Mouse (Mus musculus): ENCODE results near the gene Rtn1.
"Not testable (repeated sequence)": the region's sequence is repeated elsewhere in the genome, so short reads cannot be mapped to it uniquely, and the experiment has no call there.

The Rtn1 gene

DNA sequence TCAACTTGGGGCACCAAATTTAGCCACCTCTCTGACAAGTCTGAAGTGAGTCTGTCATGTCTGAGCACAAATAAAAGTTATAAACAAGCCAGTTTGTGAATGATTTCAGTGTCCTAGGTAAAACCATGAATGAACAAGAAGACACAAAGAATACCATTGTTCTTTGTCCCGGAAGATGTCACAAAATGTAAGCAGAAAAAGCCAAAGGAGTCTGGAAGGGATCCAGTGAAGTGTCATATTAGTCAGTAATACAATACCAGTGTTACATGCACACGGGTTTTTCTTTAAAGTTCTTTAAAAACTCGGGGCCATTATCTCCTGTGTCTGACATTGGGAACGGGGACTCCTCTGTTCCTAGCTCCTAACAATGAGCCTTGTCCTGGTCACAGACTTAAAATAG, 85.1 kb downstream of the Rtn1 start:
- DNase-seq: no peak

GRCm38 (mm10) chr12:72315732-72316465, 93.0 kb downstream of the Rtn1 start:
- no peak for DNase-seq

DNA sequence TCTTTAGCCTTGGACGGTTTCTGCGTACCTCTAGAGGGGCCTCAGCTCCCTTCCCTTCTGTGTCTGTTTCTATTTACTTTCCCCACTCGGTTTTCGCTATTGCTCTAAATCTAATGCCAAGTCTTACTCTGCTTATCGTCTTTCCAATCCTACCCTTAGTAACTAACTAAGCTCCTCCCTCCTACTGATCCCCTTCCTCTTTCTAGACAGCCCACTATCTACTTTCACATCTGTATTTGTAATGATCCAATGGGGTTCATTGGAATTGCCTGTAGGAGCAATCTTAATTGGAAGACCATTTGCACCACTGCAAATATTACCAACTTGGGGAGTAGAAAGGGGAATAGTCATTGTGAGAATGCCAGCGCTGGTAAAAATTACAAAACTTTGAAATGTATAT, 98.0 kb downstream of the Rtn1 start:
- DNase-seq: no peak

- DNase-seq: no peak
These were observed 100.3 kb downstream of the Rtn1 start for GRCm38 (mm10) chr12:72308506-72308905.

DNA sequence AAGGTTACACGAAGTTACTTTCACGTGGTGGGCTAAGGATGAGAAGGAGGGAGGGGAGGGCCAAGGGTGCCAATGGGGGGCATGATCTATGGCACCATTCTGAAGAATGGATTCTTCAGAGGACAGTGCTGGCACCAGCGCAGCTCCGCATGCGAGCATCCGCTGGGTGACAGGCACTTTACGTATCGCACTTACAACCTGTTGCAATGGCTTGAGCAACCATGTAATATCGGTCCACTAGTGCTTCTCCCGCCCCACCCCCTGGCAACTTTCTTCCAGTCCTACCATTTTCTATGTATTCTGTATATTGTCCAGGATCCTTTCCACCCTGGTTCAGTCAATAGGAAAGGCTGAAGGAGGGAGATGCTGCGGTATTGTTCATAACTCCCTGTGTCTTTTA, 102.6 kb downstream of the Rtn1 start:
- no peak for DNase-seq

GRCm38 (mm10) chr12:72305421-72305820, 103.4 kb downstream of the Rtn1 start:
- DNase-seq: no peak

GRCm38 (mm10) chr12:72304985-72305384, 103.9 kb downstream of the Rtn1 start:
- DNase-seq: no peak

- DNase-seq: no peak
These were observed 104.5 kb downstream of the Rtn1 start for GRCm38 (mm10) chr12:72304347-72304688.

DNA sequence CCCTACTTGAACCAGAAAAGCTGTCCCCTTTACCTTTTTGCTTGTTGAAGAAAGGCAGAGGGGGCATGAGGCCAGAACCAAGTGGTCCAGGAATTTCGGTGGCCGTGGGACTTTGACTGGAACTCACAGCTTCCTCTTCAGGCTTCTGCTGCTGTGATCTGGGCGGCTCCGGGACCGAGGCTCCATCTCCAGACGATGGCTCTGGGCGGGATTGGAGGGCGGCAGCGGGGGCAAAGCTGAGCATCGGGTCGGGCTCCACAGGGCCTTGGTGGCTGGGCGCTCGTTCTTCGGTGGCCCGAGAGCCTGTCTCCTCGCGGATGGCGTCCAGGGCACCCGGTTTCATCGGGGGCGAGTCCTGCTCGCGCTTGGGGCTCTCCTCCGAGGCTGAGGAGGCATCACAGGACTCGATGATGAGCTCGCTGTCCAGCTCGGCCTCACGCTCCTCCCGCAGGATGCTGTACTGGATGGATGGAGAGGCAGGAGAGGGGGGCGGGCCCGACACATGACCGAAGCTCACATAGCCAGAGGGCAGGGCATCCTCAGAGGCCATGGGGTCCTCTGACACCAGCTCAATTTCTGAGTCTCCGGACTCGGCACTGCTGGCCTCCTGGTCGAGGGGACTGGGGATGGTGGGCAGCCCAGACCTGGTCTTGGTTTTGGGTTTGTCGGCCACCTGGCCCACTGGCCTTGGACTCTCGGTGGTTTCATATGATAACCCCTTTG, 105.1 kb downstream of the Rtn1 start:
- no peak for DNase-seq

GRCm38 (mm10) chr12:72301431-72301830, 107.4 kb downstream of the Rtn1 start:
- no peak for DNase-seq

GRCm38 (mm10) chr12:72300971-72301370, 107.9 kb downstream of the Rtn1 start:
- no peak for DNase-seq

GRCm38 (mm10) chr12:72298222-72298621, 110.6 kb downstream of the Rtn1 start:
- no peak for DNase-seq

DNA sequence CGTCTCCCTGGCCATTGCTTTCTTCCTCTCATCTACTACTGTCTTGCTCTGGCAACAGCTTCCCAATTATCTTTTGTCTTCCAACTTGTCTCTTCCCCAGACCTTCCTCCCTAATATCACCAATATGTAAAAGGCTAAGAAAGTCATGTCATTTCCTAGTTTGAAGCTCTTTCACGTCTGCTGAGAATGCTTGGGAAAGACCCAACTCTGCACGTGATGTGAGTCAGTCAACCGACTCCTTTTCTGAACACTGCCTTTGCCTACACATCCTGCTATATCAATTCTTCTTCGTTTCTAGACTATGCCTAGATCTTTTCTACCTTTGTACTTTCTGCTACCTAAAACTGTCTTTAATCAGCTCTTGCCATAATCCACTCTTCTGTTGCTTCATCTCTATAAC, 112.3 kb downstream of the Rtn1 start:
- no peak for DNase-seq

- DNase-seq: not testable (repeated sequence)
These were observed 115.7 kb downstream of the Rtn1 start for GRCm38 (mm10) chr12:72293185-72293584.

DNA sequence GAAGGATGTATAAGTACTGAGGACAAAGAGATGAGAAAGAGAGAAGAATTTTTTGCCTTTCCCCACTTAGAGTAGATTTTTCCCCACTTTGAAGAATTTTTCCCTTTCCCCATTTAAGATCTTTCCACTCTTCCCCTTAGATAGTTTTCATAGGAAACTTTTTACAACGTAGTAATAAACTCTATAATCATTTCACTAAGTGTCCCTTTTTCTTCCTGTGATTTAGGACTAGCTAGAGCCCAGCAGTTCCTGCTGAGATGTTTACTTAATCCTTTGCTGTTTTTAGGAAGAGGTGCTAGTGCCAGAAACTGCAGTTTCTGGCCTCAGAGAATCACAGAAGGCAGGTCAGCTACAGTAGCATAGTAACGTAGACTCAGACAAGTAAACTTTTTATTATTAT, 116.3 kb downstream of the Rtn1 start:
- DNase-seq: no peak

DNA sequence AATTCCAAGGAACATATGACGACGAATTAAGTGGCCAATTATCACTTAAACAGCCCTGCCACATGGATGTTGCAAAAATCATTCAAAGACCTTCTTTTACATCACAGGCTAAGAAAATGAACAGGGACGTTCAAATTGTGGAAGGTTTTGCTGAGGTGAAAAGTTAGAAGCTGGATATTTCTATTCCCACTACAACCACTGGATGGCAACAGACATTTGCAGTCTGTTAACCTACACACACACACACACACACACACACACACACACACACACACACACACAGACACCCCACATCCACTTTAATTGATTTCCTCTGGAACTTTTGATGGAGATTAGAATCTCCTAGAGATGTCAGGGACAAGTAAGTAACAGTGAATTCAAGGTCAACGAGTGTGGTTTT, 117.6 kb downstream of the Rtn1 start:
- DNase-seq: no peak

DNA sequence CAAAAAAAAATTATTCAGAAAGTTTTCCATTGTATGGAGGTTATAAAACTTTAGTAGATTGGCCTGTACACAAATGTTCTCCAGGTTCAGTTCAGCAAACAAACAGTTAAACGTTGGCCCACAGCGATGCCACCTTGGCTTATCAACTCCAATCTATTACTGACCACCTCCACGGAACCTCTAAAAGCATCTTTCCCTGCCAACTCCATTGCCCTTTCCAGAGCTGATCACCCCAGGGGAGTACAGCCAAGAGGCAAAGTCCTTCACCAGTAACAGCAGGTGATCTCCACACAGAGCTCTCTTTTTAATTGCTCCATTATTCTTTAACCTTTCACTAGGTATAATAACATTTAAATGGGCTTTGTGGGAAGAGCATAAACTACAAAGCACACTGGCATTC, 120.6 kb downstream of the Rtn1 start:
- peak; percentile 8 to 50 for DNase-seq

DNA sequence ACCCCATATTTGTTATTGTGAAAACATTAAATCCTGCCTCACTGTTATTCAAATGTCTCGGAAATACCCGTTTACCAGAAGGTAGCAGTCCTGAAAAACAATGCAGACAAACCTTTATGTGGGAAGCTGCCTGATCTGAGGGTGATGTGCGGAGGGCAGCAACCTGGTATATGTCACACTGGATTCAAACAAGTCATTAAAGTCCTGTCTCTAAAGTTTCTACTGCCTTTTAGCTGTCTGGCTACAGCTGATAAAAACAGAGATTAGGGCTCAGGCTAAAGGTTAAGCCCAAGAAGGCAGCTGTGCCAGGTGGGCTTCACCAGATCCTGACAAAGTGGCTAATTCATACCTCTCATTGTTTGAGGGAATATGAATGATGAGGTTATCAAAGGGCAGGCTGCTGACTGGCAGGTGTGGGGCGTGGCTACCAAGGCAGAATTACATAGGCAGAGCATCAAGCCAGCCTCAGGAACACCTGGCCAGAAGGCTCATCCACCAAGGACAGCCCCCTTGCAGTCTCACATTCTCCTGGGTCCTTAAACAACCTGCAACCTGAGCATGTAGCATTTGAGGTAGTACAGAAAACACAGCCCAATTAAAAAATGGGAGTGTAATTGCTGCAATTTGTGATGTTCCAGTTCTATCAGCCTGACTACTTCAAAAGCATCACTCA, 121.4 kb downstream of the Rtn1 start:
- DNase-seq: no peak

- DNase-seq: no peak
These were observed 123.2 kb downstream of the Rtn1 start for GRCm38 (mm10) chr12:72285366-72286345.

GRCm38 (mm10) chr12:72284576-72284975, 124.3 kb downstream of the Rtn1 start:
- DNase-seq: no peak

DNA sequence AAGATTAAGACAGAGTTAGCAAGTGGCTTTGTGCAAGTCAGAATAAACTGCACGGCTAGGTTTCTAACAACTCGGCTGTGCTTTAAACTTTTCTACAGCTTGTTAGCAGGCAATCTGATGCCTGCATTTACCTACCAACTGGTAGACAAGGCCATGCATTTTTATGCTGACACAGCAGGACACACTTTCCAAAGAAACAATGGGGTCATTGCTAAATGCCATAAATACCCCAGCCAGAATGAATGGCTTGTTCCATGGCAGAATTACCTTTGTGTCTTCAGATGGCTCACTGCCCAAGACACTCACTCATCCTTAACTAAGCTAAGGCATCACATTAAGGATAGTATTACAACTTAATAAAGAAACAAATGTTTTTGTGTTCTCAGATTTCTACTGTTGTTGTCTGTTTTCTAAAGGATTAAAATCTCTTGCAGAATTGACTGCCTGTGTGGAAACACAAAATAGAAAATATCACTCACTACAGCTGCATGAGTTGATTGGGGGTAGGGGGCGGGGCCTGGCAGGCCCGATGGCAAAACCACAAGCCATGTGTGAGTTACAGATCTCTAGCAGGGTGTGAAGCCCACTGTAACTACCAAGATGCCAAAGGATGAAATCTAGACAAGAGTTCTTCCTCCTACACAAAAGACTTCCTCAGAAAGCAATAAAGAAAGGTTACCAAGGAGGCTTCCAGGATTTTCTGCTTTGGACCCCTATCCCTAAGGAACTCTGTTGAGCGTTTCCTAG, 129.6 kb downstream of the Rtn1 start:
- no peak for DNase-seq

Data from kidney, postnatal 25 days (tissue).